Mouse (Mus musculus) brain, embryonic 14.5 days (tissue): Measurements from ENCODE around the gene Sgsh.

Experiments
- CTCF ChIP-seq: fragments of 200-500 bp; IDR thresholded peaks from 2 replicates; pipeline ENCODE4 v1.5.1; 2012; ENCODE audit warnings: inconsistent platforms, mild to moderate bottlenecking, moderate library complexity, borderline replicate concordance; ENCODE audit not compliant: insufficient read depth, insufficient read length; ENCODE audit errors: extremely low read depth
- POLR2A ChIP-seq: fragments of 200-500 bp; IDR thresholded peaks from 2 replicates; pipeline ENCODE4 v1.6.1; 2012; ENCODE audit warnings: mild to moderate bottlenecking, inconsistent platforms, borderline replicate concordance; ENCODE audit not compliant: poor library complexity, insufficient read depth, insufficient read length, severe bottlenecking; ENCODE audit errors: extremely low read depth

DNA sequence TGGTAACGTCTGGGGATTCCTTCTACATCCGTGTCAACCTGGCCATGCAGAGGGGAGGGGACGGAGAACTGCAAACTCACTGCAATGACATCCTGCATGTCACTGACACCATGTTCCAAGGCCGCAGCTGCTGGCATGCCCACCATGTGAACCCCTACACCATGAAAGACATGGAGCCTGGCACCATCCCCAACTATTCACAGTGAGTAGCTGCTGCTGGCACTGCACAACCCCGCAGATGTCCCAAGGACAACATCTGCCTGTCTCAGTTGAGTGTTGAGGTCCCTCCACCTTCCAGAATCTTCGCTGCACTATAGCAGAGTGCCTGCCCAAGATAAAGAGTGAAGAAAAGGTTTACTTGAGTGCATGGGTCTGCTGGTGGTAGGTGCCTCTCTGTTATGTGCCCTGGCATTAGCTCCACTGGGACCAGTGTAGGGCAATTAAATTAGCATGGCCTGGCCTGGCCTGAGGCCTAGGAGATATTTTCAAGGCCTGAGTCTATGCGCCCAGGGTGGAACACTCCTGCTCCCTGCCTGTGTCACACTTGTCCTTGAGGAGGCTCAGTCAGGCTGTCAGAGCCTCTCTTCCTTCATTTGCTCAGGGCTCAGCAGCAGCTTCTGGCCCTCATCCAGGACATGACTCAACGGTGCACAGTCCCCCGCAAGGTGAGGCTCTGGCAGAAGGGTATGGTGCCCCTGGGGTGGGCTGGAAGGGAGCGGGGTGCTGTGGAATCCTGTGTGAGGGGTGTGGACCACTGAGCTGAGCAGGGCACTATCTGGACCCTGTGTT, 16.9 kb downstream of the Sgsh start:
- TF ChIP-seq CTCF (no peak), POLR2A (no peak)
